Mouse (Mus musculus) ES-Bruce4 (cell line): ENCODE measurements around the gene Acta2. TPM values are rescaled to one million over a fixed set of nuclear protein-coding genes. Genes with fewer than 3 reads are reported as not detected.

ENCODE experiments used
- H3K27ac ChIP-seq: 2 replicates; pipeline ENCODE4 v1.5.1; 2012; ENCODE audit warnings: low read length, inconsistent platforms; ENCODE audit not compliant: insufficient read depth
- H3K27me3 ChIP-seq: 2 replicates; pipeline ENCODE4 v1.6.1; 2012; ENCODE audit warnings: mild to moderate bottlenecking, low read length, inconsistent platforms; ENCODE audit not compliant: control insufficient read depth, poor library complexity, insufficient read depth, severe bottlenecking
- H3K36me3 ChIP-seq: 2 replicates; pipeline ENCODE4 v1.6.1; 2012; ENCODE audit warnings: inconsistent platforms, mild to moderate bottlenecking, low read length, moderate library complexity; ENCODE audit not compliant: control insufficient read depth, poor library complexity, insufficient read depth, severe bottlenecking
- H3K4me1 ChIP-seq: one replicate; pipeline ENCODE4 v1.8.1; 2011; ENCODE audit warnings: low read length; ENCODE audit not compliant: control insufficient read depth, insufficient read depth
- H3K4me3 ChIP-seq: 2 replicates; pipeline ENCODE4 v1.5.1; 2011; ENCODE audit warnings: low read depth, mild to moderate bottlenecking, low read length
- H3K9ac ChIP-seq: 2 replicates; pipeline ENCODE4 v1.6.1; 2012; ENCODE audit warnings: low read depth, mild to moderate bottlenecking, inconsistent platforms; ENCODE audit not compliant: poor library complexity, severe bottlenecking
- H3K9me3 ChIP-seq: replicated peaks from 2 replicates; pipeline ENCODE4 v1.6.1; 2012; ENCODE audit warnings: mild to moderate bottlenecking, low read length, inconsistent platforms; ENCODE audit not compliant: control insufficient read depth, poor library complexity, insufficient read depth, severe bottlenecking
- CTCF ChIP-seq: IDR thresholded peaks from one replicate; pipeline ENCODE4 v1.8.1; 2011; ENCODE audit warnings: low read depth, low read length
- EP300 ChIP-seq: IDR thresholded peaks from 2 replicates; pipeline ENCODE4 v1.6.1; 2011; ENCODE audit warnings: low read depth, low read length; ENCODE audit not compliant: insufficient read depth
- POLR2A ChIP-seq: IDR thresholded peaks from one replicate; pipeline ENCODE4 v1.8.1; 2011; ENCODE audit warnings: low read length; ENCODE audit not compliant: insufficient read depth
- polyA plus RNA-seq: library from polyadenylated mRNA; stranded (reverse); fragments of >200 nt; gene quantifications from 2 replicates; pipeline ENCODE4 v1.2.4, GENCODE M21; 2011; ENCODE audit warnings: low read depth; ENCODE audit not compliant: missing spikeins, insufficient read depth, insufficient read length

Acta2 gene
- polyA plus RNA-seq, 1 experiment, result 44.1 TPM

DNA sequence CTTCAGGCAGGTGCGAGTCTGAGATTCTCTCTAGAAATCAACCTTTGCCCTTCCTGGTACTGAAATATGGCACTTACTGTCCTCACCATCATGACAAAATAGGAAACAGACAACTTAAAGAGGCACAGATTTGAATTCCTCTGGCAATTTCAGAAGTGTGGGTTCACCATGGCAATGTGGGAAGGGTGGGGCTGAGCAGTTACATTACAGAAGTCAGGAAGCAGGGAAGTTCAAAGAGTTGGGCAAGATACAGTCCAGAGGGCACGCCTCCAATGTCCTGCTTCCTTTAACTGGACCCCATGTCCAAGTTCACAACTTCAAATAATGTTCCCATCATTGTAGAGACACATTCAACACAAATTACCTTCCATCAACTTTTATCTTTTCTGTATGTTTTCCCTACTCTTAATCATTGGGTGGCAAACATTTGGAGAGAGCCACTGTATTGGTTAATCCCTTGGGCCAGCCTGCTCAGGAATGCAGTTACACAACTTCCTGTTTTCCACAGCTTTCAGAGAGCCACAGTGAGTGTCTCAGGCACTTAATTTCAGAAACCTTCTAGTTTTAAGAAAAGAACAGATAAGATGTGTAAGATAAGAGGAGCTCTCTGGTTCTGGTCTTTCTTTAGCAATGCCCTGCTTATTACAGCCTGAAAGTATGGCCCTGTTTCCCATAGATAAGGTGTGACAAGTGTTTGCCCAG is 7.0 kb upstream of the Acta2 start:
- Histone ChIP-seq H3K36me3 (no peaks in the 10 kb centered on the region), H3K4me3 (no peak overlapping the region), H3K27me3 (no peaks in the 10 kb centered on the region), H3K9me3 (no peaks in the 10 kb centered on the region), H3K4me1 (no peaks in the 10 kb centered on the region), H3K27ac (no peak overlapping the region), H3K9ac (no peak overlapping the region)
- TF ChIP-seq CTCF, result no peak
- TF ChIP-seq EP300, result no peak
- TF ChIP-seq POLR2A, result no peak

DNA sequence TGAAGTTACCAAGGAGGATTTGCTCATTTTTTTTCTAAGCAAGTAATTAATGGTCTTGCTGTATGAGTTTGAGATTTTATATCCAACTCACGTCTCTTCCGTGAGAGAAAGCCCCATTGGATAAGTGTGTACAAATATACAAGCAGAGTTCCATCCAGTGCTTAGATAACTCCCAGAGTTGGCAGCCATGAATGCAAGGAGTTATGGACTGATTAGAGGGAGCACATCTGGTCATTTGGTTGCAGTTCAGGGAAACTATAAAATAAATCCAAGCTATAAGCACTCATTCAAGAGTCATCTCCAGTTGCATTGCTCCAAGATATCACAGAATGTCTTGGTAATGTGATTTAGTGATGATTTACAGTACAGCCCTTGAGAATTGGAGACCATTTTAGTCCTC is 1.5 kb upstream of the Acta2 start:
- Histone ChIP-seq H3K27me3 (no peaks in the 10 kb centered on the region), H3K36me3 (no peaks in the 10 kb centered on the region), H3K27ac (no peak overlapping the region), H3K4me1 (no peaks in the 10 kb centered on the region), H3K9ac (no peak overlapping the region), H3K9me3 (no peaks in the 10 kb centered on the region), H3K4me3 (no peak overlapping the region)
- TF ChIP-seq POLR2A (no peak), EP300 (no peak), CTCF (no peak)

DNA sequence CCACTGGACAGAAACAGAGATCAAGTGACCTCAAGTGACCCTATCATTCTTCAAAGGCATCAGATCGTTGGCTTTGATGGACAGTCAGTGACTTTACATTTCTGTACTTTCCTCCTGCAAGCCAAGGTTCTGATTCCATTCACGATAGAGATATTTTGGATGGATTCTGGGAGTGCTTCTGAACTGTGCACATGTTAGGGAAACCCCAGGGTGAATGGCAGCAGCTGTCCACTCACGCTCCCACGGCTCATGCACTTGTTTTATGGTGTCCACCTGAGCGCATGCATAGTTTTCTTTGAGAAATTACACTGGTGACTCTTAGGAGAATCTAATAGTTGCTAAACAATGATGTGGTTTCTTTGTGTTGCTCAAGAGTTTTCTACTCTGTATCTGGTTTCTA is 759 bp upstream of the Acta2 start:
- Histone ChIP-seq H3K27ac (no peak overlapping the region), H3K9ac (no peak overlapping the region), H3K4me1 (no peaks in the 10 kb centered on the region), H3K27me3 (no peaks in the 10 kb centered on the region), H3K36me3 (no peaks in the 10 kb centered on the region), H3K9me3 (no peaks in the 10 kb centered on the region), H3K4me3 (no peak overlapping the region)
- TF ChIP-seq CTCF (no peak), POLR2A (no peak), EP300 (no peak)

DNA sequence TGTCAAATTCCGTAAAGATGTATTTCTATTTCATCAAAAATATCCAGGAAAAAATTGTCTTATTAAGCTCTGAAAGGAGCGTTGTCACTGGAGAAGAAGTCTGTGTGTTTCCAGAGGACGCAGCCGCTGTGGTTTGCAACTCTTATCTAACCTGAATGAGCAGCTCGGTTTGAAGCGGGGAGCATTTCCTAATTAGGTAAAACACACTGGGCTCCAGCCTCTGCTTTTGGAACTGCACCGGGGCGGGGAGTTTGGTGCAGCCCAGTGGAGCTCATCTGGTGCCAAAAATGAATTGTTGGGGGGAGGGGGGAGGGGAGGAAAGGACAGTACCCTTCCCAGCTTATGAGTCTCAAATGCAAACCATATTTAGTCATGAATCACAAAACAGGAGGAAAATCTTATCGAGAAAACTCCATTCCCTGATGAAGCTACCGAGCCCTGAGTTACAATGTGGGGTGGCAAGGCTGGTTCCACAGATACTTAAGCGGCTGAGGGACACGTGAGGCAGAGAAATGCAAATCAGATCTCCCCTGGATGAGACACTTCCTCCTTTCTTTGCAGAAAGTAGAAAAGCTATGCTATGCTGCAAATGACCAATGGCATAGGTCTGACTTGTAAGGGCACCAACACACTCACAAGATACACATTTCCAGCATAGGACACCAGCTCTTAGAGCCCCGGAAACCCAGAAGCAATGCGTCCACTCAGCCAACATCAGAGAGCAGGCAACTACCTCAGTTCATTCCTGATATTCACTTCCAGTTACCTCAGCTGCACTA is 1.1 kb downstream of the Acta2 start:
- Histone ChIP-seq H3K4me1 (no peaks in the 10 kb centered on the region), H3K4me3 (no peak overlapping the region), H3K9ac (no peak overlapping the region), H3K36me3 (no peaks in the 10 kb centered on the region), H3K27ac (no peak overlapping the region), H3K9me3 (no peaks in the 10 kb centered on the region), H3K27me3 (no peaks in the 10 kb centered on the region)
- TF ChIP-seq EP300, result no peak
- no peak for TF ChIP-seq POLR2A
- no peak for TF ChIP-seq CTCF

DNA sequence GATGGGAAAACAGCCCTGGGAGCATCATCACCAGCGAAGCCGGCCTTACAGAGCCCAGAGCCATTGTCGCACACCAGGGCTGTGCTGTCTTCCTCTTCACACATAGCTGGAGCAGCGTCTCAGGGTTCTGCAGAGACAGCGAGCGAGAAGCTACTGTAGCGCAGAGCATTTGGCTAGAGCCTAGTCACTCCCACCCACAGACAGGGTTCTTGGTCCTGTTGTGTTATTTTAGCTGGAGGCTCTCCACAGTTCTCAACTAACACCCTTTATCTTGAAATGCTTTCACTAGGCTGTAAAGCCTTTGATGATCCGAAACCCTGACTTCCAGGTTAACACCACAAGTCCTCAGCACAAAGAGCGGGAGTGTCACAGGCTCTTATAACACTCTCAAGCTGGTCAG is 2.9 kb downstream of the Acta2 start:
- no peak overlapping the region for H3K27ac ChIP-seq
- H3K4me3 ChIP-seq, result no peak overlapping the region
- H3K4me1 ChIP-seq, result no peaks in the 10 kb centered on the region
- no peak overlapping the region for H3K9ac ChIP-seq
- no peaks in the 10 kb centered on the region for H3K27me3 ChIP-seq
- TF ChIP-seq EP300 (no peak), CTCF (no peak), POLR2A (no peak)
- H3K36me3 ChIP-seq, result no peaks in the 10 kb centered on the region
- no peaks in the 10 kb centered on the region for H3K9me3 ChIP-seq

DNA sequence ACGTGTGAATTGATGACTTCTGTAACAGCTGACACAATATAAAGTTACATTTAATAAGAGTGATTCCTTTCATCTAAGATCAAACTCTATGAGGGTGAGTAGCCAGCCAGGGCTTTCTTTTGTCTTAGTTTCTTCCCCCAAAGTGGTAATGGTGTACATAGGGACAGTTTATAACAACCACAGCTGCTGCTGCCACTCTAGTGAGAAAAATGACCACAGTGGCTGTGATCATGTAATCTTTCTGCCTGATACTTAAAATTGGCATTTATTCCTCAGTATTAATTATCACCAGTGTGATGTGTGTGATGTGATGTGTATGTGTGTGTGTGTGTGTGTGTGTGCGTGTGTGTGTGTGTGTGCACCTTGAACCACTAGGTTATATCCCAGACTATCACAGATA is 3.5 kb downstream of the Acta2 start:
- Histone ChIP-seq H3K9me3 (no peaks in the 10 kb centered on the region), H3K36me3 (no peaks in the 10 kb centered on the region), H3K9ac (no peak overlapping the region), H3K4me1 (no peaks in the 10 kb centered on the region), H3K4me3 (no peak overlapping the region), H3K27me3 (no peaks in the 10 kb centered on the region), H3K27ac (no peak overlapping the region)
- TF ChIP-seq EP300, result no peak
- TF ChIP-seq CTCF, result no peak
- no peak for TF ChIP-seq POLR2A
